Mouse (Mus musculus): ENCODE measurements around the gene Slit3. TPM values are rescaled to one million over a fixed set of nuclear protein-coding genes. Genes with fewer than 3 reads are reported as not detected.

The Slit3 gene
- polyA plus RNA-seq, 1 experiment from 2014 or later = 28.0 TPM

DNA sequence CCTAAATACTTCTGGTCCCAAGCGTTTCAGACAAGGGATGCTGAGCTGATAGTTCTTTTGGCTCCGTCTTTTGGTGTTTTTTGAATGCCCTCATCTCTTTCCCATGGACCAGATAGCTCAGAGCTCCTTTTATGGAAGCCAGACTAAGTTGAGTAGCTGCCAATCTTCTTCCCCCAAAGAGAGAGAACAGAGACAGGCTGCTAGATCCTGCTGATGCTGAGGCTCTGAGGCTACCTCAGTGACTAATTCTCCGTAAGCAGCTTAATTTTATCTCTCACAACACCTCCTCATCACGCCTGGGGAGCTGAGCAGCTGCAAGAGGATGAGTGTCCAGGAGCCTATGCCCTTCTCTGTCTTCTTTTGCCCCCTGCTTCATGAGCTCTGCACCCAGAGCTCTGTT is 486.2 kb downstream of the Slit3 start:
- Histone ChIP-seq H3K27me3 (peaks cover 16% of the 10 kb centered on the region), H3K4me3 (no peak overlapping the region), H3K27ac (no peak overlapping the region), H3K4me2 (no peak overlapping the region), H3K36me3 (peaks cover 25% of the 10 kb centered on the region), H3K9me3 (no peaks in the 10 kb centered on the region), H3K4me1 (peaks cover 33% of the 10 kb centered on the region), H3K9ac (no peak overlapping the region)
- WGBS = 85% methylated on average over 4 of the region's 4 CpGs
- no peak for ATAC-seq (ENCODE audit: insufficient number of reproducible peaks, insufficient read depth, low FRiP score, low TSS enrichment, low read depth)

DNA sequence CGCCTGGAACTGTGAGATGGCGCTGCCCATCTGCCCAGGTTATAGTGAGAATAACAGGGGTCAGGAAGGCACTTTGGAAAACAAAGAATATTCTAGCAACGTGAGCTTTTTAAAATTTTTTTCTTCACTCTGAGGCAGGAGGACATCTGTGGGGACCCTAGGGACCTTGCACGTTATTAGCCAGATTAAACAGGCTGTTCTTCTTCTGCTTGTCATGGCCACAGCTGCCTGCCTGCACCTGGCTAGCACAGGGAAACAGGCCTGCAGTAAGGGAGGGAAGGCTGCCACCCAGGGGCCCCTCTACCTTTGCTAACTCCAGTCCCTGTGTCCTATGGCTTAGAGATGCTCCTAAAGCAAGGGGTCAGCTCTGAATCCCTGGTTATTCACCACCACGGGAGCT is 487.8 kb downstream of the Slit3 start:
- H3K4me2 ChIP-seq = no peak overlapping the region
- 71% methylated on average over 5 of the region's 5 CpGs for WGBS
- H3K27ac ChIP-seq = no peak overlapping the region
- H3K4me1 ChIP-seq = peaks cover 33% of the 10 kb centered on the region
- H3K9me3 ChIP-seq = no peaks in the 10 kb centered on the region
- H3K4me3 ChIP-seq = no peak overlapping the region
- peaks cover 30% of the 10 kb centered on the region for H3K36me3 ChIP-seq
- H3K9ac ChIP-seq = no peak overlapping the region
- peaks cover 20% of the 10 kb centered on the region for H3K27me3 ChIP-seq
- no peak for ATAC-seq (ENCODE audit: insufficient number of reproducible peaks, insufficient read depth, low FRiP score, low TSS enrichment, low read depth)

DNA sequence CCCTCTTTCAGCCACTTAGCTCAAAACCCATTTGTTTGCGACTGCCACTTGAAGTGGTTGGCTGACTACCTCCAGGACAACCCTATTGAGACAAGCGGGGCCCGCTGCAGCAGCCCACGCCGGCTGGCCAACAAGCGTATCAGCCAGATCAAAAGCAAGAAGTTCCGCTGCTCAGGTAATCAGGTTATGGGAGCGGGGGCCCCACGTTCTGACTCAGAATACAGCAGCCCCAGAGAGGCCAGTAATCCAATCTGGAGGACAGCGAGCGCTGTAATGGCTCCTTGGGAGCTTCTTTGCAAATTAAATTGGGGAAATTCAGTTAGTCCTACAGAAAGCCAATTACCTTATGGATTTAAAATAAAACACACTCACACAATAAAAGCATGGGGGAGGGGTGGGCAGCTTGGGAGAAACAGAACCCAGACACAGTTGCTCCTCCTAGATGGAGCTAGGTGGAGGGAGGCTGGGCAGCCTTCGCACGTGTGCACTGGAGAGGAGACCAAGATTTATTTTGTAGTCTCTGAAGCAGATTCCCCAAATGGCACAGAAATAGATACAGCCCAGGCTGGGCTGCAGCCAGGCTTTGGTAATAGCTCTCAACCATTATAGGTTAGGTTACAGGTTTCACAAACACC is 491.4 kb downstream of the Slit3 start:
- no peak overlapping the region for H3K4me2 ChIP-seq
- peaks cover 28% of the 10 kb centered on the region for H3K36me3 ChIP-seq
- ATAC-seq (ENCODE audit: insufficient number of reproducible peaks, insufficient read depth, low FRiP score, low TSS enrichment, low read depth) = 0 out of 2 replicates have a peak, but pooled peaks have one; percentile 54
- H3K9ac ChIP-seq = no peak overlapping the region
- peaks cover 28% of the 10 kb centered on the region for H3K4me1 ChIP-seq
- 27% methylated on average over 13 of the region's 13 CpGs for WGBS
- H3K4me3 ChIP-seq = no peak overlapping the region
- no peaks in the 10 kb centered on the region for H3K9me3 ChIP-seq
- H3K27me3 ChIP-seq = peaks cover 12% of the 10 kb centered on the region
- H3K27ac ChIP-seq = no peak overlapping the region

DNA sequence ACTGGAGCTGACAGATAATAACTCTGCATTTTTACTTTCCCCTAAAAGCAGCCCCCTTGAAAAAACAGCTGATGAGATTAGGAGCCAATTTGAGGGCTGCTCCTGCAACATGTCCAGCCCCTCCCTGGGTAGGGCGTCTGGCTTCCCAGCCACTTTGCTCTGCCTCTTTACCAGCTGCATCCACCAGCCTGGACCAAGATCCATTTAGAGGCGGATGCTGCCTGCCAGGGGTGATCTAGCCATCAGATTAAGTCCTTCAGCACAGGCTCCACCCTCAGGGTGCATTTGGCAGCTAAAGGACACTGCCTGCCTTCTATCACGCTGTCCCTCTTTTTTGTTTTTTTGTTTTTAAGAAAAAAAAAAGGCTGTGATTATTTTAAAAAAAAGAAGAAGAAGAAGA is 493.5 kb downstream of the Slit3 start:
- no peak for ATAC-seq (ENCODE audit: insufficient number of reproducible peaks, insufficient read depth, low FRiP score, low TSS enrichment, low read depth)
- Histone ChIP-seq H3K36me3 (peaks cover 28% of the 10 kb centered on the region), H3K4me2 (no peak overlapping the region), H3K27ac (no peak overlapping the region), H3K4me1 (peaks cover 32% of the 10 kb centered on the region), H3K9me3 (no peaks in the 10 kb centered on the region), H3K4me3 (no peak overlapping the region), H3K27me3 (peaks cover 12% of the 10 kb centered on the region), H3K9ac (no peak overlapping the region)
- WGBS = 42% methylated on average over 3 of the region's 3 CpGs

DNA sequence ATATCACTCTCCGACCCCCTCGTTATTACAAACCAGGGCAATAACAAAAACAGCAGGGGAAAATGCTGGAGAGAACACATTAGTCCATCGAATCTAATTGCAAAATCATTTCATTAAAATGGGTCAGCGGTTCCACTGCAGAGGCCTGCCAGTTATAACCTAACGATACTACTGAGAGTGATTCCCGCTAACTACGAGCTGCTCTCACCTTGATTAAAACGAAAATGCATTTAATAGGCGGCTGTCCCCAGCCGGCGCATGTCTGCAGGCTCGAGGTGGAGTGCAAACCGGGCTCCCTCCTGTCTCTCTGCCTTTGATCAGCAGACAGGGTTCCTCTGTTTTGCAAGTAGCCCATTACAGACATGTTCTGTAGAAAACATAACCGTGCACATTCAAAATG is 498.4 kb downstream of the Slit3 start:
- no peaks in the 10 kb centered on the region for H3K9me3 ChIP-seq

DNA sequence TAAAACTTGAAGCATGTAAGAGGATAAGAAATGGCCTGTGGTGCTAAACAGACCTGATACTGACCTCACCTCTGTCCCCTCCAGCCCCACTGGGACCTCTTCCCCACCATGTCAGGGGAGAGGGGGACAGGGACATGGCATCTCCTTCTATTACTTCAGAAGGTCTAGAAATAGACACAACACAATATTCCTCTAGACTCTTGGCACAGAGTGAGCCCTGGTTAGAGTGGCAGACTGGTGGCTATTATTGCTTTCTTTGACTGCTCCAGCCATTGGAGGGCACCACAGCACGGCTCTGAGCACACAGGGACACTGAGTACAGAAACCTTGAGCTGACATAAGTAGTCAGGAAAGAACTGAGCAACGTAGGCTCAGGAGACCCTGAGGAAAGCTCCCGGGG is 501.7 kb downstream of the Slit3 start:
- Histone ChIP-seq H3K27ac (no peak overlapping the region), H3K4me3 (no peak overlapping the region), H3K4me1 (peaks cover 16% of the 10 kb centered on the region; the same call in 1 of the 2 replicates), H3K9me3 (no peaks in the 10 kb centered on the region), H3K4me2 (no peak overlapping the region), H3K9ac (no peak overlapping the region), H3K27me3 (no peaks in the 10 kb centered on the region), H3K36me3 (peaks cover 25% of the 10 kb centered on the region; the same call in 1 of the 2 replicates)
- no peak for ATAC-seq (ENCODE audit: insufficient number of reproducible peaks, insufficient read depth, low FRiP score, low TSS enrichment, low read depth)
- whole genome bisulfite sequencing = 91% methylated on average over 3 of the region's 3 CpGs

More for the DNA sequence above, 498.4 kb downstream of the Slit3 start:
- no peak for ATAC-seq (ENCODE audit: insufficient number of reproducible peaks, insufficient read depth, low FRiP score, low TSS enrichment, low read depth)
- Histone ChIP-seq H3K4me1 (0 out of 2 replicates have a peak, but pooled peaks cover 12% of the 10 kb centered on the region), H3K4me3 (no peak overlapping the region), H3K4me2 (no peak overlapping the region), H3K36me3 (peaks cover 22% of the 10 kb centered on the region), H3K9ac (no peak overlapping the region), H3K27ac (no peak overlapping the region), H3K27me3 (no peaks in the 10 kb centered on the region)
- 78% methylated on average over 14 of the region's 14 CpGs for WGBS

DNA sequence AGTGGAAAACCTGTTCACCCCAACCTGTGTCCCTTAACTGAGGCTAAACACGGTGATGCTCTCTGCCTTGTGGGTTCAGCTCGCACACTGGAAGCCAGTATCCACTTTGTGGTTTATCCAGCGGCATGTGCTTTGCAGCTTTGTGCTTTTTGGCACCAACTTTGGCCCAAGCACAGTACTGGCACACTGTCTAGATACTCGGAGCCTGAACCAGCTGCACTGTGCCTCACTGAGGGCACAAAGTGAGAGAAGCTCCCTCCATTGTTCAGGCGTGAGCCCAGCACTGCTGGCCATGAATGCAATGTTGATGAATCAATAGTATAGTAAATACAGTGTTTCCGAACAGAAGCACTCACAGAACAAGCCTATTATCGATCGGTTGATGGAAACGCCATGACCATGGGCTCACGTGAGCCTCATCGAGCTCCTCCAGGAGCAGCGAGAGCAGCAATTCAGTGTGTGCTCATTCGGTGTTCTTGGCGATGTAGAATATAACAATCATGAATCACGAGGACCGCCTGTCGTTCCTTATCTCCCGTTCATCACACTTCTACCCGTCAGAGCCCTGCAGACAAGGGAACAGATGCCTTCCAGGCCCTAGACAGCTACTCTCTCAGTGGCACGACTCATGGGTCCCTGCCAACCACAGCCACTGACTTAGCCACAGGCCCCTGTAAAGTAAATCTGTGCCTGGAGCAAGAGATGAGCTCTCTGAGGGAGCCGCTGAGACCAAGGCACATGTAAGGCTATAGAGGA is 503.7 kb downstream of the Slit3 start:
- no peak for ATAC-seq (ENCODE audit: insufficient number of reproducible peaks, insufficient read depth, low FRiP score, low TSS enrichment, low read depth)
- Histone ChIP-seq H3K27me3 (no peaks in the 10 kb centered on the region), H3K36me3 (peaks cover 33% of the 10 kb centered on the region), H3K27ac (no peak overlapping the region), H3K4me1 (peaks cover 12% of the 10 kb centered on the region; the same call in 1 of the 2 replicates), H3K4me2 (no peak overlapping the region), H3K4me3 (no peak overlapping the region), H3K9me3 (no peaks in the 10 kb centered on the region), H3K9ac (no peak overlapping the region)
- 88% methylated on average over 21 of the region's 21 CpGs for WGBS

DNA sequence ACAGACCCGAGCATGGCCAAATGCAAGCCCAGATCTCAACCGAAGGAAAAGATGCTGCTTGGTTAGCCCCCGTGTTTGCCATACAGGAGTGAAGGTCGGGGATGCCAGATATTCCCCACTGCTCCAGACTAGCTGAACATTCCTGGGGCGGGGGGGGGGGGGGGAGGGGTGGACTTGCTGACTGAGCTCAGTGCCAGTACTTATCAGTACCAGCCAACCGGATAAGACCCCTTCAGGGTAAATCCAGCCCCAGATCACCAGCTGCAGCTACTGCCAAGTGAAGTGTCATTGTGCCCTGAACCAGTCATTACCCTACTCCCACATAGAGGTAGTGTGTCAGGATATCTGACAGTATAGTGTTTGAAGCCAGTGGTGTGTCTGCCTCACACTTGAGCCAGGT is 504.6 kb downstream of the Slit3 start:
- no peak overlapping the region for H3K9ac ChIP-seq
- H3K9me3 ChIP-seq = no peaks in the 10 kb centered on the region
- no peak for ATAC-seq (ENCODE audit: insufficient number of reproducible peaks, insufficient read depth, low FRiP score, low TSS enrichment, low read depth)
- H3K27me3 ChIP-seq = no peaks in the 10 kb centered on the region
- H3K4me2 ChIP-seq = no peak overlapping the region
- no peak overlapping the region for H3K4me3 ChIP-seq
- H3K27ac ChIP-seq = no peak overlapping the region
- H3K36me3 ChIP-seq = peaks cover 42% of the 10 kb centered on the region
- WGBS = 63% methylated on average over 5 of the region's 6 CpGs
- H3K4me1 ChIP-seq = peaks cover 12% of the 10 kb centered on the region; the same call in 1 of the 2 replicates

DNA sequence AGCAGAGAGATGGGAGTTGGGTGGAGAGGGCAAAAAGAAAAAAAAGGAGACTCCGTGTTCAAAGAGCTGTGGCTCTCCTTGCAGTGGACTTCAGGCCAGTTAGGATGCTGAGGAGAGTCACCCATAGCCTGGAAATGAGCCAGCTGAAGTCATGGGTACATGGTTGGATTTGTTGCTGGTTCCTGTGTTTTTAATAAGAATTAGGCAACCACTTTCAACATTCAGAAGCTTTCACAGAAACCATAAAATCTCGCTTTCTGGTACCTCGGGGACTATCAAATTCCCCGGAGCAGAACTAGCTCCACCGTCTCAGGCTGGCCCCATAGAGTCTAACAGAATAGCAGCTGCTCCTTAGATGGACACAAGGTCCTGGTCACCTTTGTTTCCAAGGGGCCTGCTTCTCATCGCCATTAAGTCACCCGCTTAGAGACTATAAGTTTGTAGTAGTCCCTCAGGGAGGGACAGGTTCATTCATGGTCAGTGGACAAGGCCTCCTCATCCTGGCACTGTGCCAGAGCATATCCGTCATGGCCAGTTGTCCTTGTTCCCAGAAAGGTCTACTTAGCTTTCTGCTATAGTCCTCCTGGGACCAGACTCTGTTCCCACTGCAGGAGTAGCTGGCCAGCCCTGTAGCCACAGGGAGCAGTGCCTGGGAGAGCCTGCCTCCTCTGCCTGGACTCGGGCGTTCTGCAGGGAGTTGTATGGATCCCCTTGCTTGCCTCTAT is 505.3 kb downstream of the Slit3 start:
- 70% methylated on average over 10 of the region's 10 CpGs for WGBS
- ATAC-seq (ENCODE audit: insufficient number of reproducible peaks, insufficient read depth, low FRiP score, low TSS enrichment, low read depth) = no peak
- H3K9ac ChIP-seq = no peak overlapping the region
- H3K36me3 ChIP-seq = peaks cover 50% of the 10 kb centered on the region
- no peaks in the 10 kb centered on the region for H3K9me3 ChIP-seq
- no peak overlapping the region for H3K4me2 ChIP-seq
- no peaks in the 10 kb centered on the region for H3K27me3 ChIP-seq
- H3K27ac ChIP-seq = no peak overlapping the region
- peaks cover 12% of the 10 kb centered on the region; the same call in 1 of the 2 replicates for H3K4me1 ChIP-seq
- no peak overlapping the region for H3K4me3 ChIP-seq

DNA sequence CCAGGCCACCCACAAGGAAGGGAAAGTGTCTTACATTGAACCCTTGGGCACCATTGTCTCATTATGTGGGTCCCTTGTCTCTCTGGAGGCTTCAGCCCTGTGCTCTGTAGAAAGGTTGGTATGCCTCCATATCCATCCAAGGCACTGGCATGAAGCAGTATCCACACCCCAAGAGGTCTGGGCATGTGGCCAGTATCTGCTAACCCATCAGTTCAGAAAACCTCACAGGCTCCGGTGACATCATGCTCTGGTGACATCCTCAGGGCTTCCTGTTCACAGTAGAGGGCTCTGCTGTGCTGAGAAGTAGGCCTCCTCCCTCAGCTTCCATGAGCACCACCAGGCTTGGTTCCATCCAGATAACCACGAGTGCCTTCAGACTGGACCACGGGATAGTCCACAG is 506.8 kb downstream of the Slit3 start:
- ATAC-seq (ENCODE audit: insufficient number of reproducible peaks, insufficient read depth, low FRiP score, low TSS enrichment, low read depth) = no peak
- Histone ChIP-seq H3K27me3 (no peaks in the 10 kb centered on the region), H3K9ac (no peak overlapping the region), H3K4me3 (no peak overlapping the region), H3K27ac (no peak overlapping the region), H3K36me3 (peaks cover 51% of the 10 kb centered on the region), H3K4me1 (peaks cover 12% of the 10 kb centered on the region; the same call in 1 of the 2 replicates), H3K9me3 (no peaks in the 10 kb centered on the region), H3K4me2 (no peak overlapping the region)
- WGBS = 91% methylated on average over 3 of the region's 3 CpGs

DNA sequence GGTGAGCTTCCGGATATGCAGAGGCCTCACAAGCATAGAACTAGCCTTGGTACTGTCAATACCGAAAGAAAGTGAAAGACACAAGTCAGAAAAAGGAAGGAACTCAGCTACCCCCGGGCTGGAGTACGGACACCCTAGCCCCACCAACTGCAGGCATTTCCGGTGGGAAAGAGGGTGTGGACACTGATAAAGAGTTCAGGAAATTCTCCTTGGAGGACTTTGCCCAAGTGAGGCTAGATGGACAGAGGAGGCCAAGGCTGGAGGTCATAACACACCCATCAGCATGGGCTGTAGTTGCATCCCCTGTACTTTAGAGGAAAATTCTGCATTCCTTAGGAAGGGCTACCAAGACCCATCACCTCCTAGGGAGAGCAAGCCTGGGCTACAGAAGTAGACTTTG is 511.2 kb downstream of the Slit3 start:
- Histone ChIP-seq H3K4me3 (no peak overlapping the region), H3K4me2 (no peak overlapping the region), H3K9me3 (no peaks in the 10 kb centered on the region), H3K4me1 (peaks cover 6% of the 10 kb centered on the region), H3K9ac (no peak overlapping the region), H3K27me3 (no peaks in the 10 kb centered on the region; the same call in 1 of the 2 replicates), H3K27ac (no peak overlapping the region), H3K36me3 (peaks cover 63% of the 10 kb centered on the region)
- no peak for ATAC-seq (ENCODE audit: insufficient number of reproducible peaks, insufficient read depth, low FRiP score, low TSS enrichment, low read depth)
- 92% methylated on average over 5 of the region's 5 CpGs for WGBS

Data from embryonic facial prominence, embryonic 13.5 days (tissue).